Mouse (Mus musculus) frontal cortex, postnatal 25 days (tissue): ENCODE results near the gene Rasl11b.

Experiments used
- DNase-seq, 2 experiments: peaks; one replicate each; pipeline ENCODE4 v3.0.0; 2022; ENCODE audit warnings: low spot score in 2 of 2

Rasl11b gene

DNA sequence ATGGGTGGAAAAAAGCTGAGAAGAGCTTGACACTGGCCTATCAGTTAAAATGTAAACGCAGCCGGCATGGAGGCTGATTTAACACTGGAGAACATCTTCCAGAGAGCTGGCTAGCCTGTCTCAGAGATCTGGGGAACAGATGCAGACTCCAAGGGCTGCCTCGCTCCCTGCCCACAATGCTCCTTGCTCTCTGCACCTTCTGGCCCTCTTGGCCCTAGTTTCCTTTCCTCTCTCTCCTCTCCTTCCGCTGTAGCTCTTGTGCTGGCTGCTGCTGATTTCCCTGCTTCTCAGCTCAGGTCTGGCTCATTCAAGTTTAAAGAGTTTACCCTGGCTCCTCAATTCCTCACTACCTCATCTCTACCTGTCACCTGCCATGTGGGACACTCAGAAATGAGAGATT, 14.6 kb downstream of the Rasl11b start:
- no peak for DNase-seq

- DNase-seq: no peak
Observed at GRCm38 (mm10) chr5:74211346-74211745, 16.3 kb downstream of the Rasl11b start.

GRCm38 (mm10) chr5:74214501-74215110, 19.5 kb downstream of the Rasl11b start:
- DNase-seq: no peak

DNA sequence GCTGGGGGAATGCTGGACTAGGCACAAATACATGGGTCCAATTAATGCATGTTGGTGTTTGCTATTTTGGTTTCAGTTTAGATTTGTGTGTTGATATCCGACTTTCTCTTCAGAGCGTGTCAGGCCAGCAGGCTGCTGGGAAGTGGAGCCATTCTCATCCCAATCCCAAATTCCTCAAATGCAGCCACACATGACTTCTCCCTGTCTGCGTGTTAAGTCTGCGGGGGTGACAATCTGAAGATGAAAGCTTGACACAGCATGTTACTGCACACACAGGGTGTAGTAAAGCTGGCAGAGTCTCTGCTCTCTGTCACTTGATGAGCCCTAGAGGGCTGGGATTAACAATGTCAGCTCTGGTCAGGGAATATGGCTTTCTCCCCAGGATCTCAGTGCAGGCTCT, 20.0 kb downstream of the Rasl11b start:
- DNase-seq: no peak

- no peak for DNase-seq
Observed at GRCm38 (mm10) chr5:74218524-74218923, 23.4 kb downstream of the Rasl11b start.

- no peak for DNase-seq
Observed at GRCm38 (mm10) chr5:74222626-74223025, 27.5 kb downstream of the Rasl11b start.

DNA sequence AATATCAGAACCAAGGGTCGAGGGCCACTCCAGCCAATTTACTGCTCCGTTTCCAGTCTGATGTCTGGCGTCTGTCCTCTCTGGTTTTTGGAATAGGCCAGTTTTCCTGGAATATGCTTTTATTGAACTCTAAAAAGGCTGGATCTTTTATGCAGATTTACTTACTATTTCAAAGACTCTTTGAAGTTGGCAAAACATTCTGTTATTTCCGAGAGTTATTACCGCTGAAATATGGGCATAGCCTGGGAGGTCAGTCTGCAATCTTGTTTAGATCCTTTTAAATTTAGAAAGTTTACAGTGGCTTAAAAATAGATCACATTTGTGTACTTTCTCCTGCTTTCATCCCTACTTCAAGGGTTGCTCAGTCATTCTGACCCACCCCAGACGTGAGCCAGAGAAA, 29.4 kb downstream of the Rasl11b start:
- no peak for DNase-seq

- DNase-seq: no peak
Observed at GRCm38 (mm10) chr5:74226183-74226582, 31.1 kb downstream of the Rasl11b start.

GRCm38 (mm10) chr5:74227352-74227751, 32.3 kb downstream of the Rasl11b start:
- DNase-seq: no peak

- DNase-seq: no peak
Observed at GRCm38 (mm10) chr5:74228938-74229337, 33.9 kb downstream of the Rasl11b start.

DNA sequence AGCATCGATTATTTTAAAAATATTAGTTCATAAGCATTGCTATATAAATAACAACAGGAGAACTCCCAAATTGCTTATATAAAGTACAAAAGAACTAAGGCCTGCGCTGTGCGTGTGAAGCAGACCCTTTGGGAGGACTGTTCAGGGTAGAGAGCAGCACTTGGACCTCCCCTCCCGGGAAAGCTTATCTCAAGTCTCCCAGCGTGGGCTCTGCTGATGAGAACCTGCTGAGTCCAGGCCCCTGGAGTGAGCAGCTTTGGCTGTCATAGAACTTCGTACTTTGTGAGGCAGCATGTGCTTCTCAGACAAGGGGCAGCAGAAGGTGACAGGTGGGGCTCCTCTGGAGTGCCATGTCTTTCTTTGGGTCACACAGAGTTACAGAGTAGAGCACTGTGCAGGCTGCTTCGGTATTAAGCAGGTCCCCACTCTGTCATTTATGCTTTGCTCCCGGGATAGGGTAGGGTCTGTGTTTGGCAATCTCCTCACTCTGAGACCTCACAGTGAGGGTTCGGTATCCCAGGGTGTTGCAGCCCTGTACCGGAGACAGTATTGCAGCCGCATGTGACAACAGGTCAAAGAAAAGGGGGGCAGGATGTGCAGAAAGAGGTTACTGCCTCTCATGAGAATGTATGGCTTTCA, 34.8 kb downstream of the Rasl11b start:
- DNase-seq: no peak

DNA sequence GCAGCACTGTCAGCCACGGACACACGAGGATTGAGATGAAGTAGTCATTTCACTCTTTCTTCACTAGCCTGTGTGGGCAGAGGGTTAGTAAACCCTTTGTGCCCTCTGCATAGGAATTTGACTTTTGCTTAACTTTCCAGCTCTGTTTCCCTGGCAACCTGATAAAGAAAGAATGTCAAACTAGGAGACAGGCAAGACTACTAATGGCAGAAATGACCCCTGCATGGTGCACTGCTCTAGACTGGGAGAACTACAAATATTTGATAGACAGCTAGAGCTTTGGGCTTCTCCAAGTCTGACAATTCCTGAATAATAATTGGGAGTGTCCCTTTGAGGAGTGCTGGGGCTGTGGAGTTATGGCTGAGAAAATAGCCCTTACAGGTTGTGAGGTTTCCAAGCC, 35.4 kb downstream of the Rasl11b start:
- no peak for DNase-seq

- DNase-seq: no peak
Observed at GRCm38 (mm10) chr5:74233808-74234207, 38.7 kb downstream of the Rasl11b start.

DNA sequence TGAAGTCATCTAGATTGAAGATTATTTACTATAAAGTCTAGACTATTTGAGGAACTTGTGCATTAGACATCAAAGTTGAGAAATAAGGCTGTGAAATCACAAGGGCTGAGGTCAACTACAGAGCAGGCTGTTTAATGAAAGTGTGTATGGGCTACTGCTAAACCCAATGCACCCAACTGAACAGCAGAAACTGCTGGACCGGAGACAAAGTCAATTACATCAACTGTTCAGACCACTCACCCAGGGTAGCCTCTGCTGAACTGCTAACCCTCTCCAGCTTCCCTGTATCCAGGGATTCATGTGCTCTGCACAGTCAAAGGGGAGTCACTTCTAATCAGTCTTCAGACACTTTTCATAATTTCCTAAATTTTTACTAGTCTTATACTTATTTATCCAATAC, 44.3 kb downstream of the Rasl11b start:
- DNase-seq: no peak

- DNase-seq: no peak
Observed at GRCm38 (mm10) chr5:74240298-74240697, 45.2 kb downstream of the Rasl11b start.

GRCm38 (mm10) chr5:74240926-74241680, 46.0 kb downstream of the Rasl11b start:
- DNase-seq: no peak

DNA sequence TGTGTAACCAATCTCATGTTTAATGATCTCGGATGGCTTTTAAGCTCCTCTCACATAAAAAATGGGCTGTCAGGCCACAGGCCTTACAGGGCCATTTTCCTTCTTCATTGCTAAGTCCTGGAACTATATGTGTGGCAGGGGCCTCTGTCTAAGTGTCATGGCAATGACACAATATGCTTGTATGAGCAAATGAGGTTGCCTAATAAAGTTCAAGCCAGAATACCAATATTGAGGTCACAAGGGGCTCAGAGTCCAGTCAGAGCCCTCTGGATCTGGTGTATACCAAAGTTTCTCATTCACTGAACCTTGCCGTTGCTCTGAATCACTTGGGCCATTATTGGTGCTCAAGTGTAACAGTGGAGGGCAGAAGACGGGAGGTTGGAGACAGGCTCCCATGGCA, 47.6 kb downstream of the Rasl11b start:
- no peak for DNase-seq

DNA sequence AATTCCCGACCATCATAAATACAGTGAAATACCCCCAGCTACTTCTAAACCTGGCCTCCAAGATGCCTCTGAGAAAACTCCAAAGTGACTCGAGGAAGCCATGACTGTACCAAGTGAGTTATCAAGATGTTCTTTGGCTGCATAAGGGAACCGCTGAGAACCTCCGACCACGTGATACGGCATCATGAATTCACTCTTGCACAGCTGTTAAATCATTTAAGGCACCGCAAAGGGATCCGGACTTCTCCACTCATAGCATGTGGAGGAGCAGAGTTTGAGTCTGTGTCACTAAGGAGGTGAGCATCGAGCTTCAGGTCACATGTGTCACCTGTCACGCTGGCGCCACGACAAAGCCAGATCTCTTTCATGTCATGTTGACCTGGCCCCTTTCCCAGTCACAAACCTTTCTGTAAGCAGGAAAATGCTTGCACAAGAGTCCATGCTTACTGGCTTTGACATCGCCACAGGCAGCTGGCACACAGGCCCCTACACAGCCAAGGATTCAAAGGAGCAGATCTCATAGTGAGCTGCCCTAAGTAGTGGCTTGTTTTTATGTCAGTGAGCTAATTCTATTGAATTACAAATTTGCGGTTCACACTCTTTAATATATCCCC, 49.4 kb downstream of the Rasl11b start:
- no peak for DNase-seq

GRCm38 (mm10) chr5:74245641-74246145, 50.6 kb downstream of the Rasl11b start:
- no peak for DNase-seq

DNA sequence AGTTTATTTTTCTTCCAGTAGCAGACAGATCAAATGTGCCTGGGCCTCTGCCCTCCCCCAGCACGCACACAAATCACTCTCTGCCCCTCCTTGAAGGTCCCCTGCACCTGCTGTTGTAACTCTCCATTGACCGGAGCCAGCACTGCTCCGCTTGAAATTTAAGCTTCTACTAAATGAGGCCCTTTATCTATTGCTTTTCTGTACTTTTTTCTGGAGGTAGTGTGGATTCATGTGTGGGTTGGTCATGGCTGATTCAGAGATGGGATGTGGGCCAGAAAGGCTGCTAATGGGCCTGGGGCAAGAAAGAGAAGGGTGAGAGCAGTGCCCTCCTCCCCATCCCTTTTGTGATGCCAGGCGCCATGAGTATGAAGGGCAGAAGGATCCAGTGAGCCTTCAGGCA, 51.4 kb downstream of the Rasl11b start:
- DNase-seq: no peak

GRCm38 (mm10) chr5:74246971-74247370, 51.9 kb downstream of the Rasl11b start:
- DNase-seq: no peak
